Mouse (Mus musculus) layer of hippocampus, postnatal 36 days (tissue): ENCODE data around the gene Ntng1. TPM values are rescaled to one million over a fixed set of nuclear protein-coding genes. Genes with fewer than 3 reads are reported as not detected.

Source experiments
- DNase-seq, 2 experiments: peaks; one replicate each; pipeline ENCODE4 v3.0.0; 2022
- total RNA-seq, 2 experiments: library from RNA; stranded (reverse); gene quantifications; 2 replicates each; pipeline ENCODE4 v1.2.3; 2021

Ntng1 gene
- total RNA-seq, 2 experiments from 2014 or later = 30.6 to 30.7 TPM

- DNase-seq = peak in 1 of 2 experiments; percentile 31
Observed at GRCm38 (mm10) chr3:109918996-109919395, 224.8 kb downstream of the Ntng1 start.

GRCm38 (mm10) chr3:109917926-109918694 lies 225.7 kb downstream of the Ntng1 start:
- DNase-seq = no peak

- DNase-seq = no peak
Observed at GRCm38 (mm10) chr3:109917077-109917476, 226.7 kb downstream of the Ntng1 start.

- no peak for DNase-seq
Observed at GRCm38 (mm10) chr3:109914226-109914625, 229.6 kb downstream of the Ntng1 start.

- DNase-seq = no peak
Observed at GRCm38 (mm10) chr3:109890600-109890999, 253.2 kb downstream of the Ntng1 start.

GRCm38 (mm10) chr3:109885672-109886071 lies 258.1 kb downstream of the Ntng1 start:
- DNase-seq = no peak

- DNase-seq = no peak
Observed at GRCm38 (mm10) chr3:109879061-109879460, 264.8 kb downstream of the Ntng1 start.

- no peak for DNase-seq
Observed at GRCm38 (mm10) chr3:109871986-109872385, 271.8 kb downstream of the Ntng1 start.

GRCm38 (mm10) chr3:109858276-109858675 lies 285.5 kb downstream of the Ntng1 start:
- no peak for DNase-seq

GRCm38 (mm10) chr3:109854449-109855155 lies 289.2 kb downstream of the Ntng1 start:
- DNase-seq = peak in 1 of 2 experiments; percentile 6

- DNase-seq = no peak
Observed at GRCm38 (mm10) chr3:109846660-109847059, 297.2 kb downstream of the Ntng1 start.

GRCm38 (mm10) chr3:109825806-109826205 lies 318.0 kb downstream of the Ntng1 start:
- DNase-seq = no peak

GRCm38 (mm10) chr3:109822803-109823474 lies 320.9 kb downstream of the Ntng1 start:
- DNase-seq = no peak

- DNase-seq = no peak
Observed at GRCm38 (mm10) chr3:109818821-109819685, 324.8 kb downstream of the Ntng1 start.

- no peak for DNase-seq
Observed at GRCm38 (mm10) chr3:109809065-109809464, 334.7 kb downstream of the Ntng1 start.

GRCm38 (mm10) chr3:109807211-109807934 lies 336.4 kb downstream of the Ntng1 start:
- no peak for DNase-seq

- DNase-seq = no peak
Observed at GRCm38 (mm10) chr3:109804145-109804544, 339.7 kb downstream of the Ntng1 start.

- no peak for DNase-seq
Observed at GRCm38 (mm10) chr3:109803616-109804015, 340.2 kb downstream of the Ntng1 start.

- DNase-seq = no peak
Observed at GRCm38 (mm10) chr3:109797354-109797753, 346.5 kb downstream of the Ntng1 start.

GRCm38 (mm10) chr3:109783231-109783630 lies 360.6 kb downstream of the Ntng1 start:
- DNase-seq = peak; percentile 20 to 23

GRCm38 (mm10) chr3:109782289-109782951 lies 361.4 kb downstream of the Ntng1 start:
- DNase-seq = peak; percentile 77 to 82
